Mouse (Mus musculus): ENCODE data around the gene Stx6.

Stx6 gene

DNA sequence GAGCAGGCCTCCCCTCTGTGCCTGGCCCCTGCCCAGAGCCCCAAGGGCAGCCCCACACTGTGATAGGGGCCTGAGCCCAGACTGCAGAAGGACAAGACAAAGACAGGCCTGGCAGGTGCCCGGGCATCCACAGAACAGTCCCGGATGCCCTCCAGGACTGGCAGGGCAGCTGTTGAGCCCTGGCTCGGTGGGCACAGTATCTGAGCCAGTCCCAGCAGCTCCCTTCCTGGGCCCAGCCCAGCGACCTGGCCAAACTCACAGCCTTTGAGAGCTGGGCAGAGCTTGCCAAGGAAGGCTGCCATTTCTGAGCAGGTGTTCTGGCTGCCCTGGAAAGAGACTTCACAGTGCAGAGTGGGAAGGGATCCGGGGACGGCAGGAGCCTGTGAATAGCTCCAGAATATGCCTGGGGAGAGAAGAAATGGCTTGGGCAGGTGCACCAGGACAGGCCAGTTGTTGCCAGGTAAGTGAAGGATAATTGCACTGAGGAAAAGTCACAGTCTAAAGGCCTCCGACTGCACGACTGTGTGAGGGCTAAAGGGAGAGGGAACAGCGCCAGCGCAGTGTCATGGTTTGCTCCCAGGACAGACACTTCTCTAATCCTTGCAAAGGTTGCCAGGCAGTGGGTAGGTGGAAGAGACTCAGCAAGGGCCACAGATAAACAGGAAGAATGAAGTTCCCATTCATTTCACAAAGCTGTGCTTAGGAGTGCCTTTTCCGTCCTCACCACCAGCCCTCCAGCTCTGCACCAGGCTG, 51.7 kb downstream of the Stx6 start:
- no peak for DNase-seq

DNA sequence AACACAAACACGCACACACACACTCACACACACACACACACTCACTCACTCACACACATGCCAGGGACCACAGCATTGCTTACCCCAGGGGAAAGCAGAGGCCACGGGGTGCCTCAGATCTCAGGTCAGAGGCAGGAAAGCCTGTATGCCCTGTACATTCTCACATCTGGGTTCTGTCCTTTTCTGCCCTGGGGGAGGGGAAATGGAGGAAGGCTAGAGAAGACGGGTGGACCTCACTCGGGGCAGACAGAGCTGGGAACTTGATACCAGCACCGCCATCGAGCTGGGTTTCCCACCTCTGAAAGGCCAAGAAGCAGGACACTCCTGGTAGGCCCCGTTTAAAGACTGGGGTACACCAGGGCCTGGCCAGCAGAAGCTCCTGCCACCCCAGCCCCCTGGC, 52.5 kb downstream of the Stx6 start:
- no peak for DNase-seq

- DNase-seq: no peak
Observed at GRCm38 (mm10) chr1:155212081-155212480, 53.6 kb downstream of the Stx6 start.

DNA sequence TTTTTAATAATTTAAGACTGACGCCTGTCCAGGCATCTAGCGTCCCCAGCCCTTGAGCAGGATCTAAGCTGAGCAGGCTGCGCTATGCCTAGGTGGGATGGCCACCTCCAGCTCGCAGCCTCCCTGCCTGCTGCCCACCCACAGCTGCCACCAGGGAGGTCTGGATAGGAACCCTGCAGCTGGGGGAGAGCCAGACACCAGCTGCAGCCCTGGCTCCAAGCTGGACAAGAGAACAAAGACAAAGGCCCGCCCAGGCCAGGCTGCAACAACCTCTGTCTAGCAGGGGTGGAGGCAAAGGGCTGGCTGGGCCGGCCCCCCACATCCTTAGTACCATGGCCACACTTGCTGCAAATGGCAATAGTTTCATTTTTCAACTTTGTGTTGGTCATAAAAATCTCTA, 54.0 kb downstream of the Stx6 start:
- no peak for DNase-seq

GRCm38 (mm10) chr1:155212936-155213774, 54.6 kb downstream of the Stx6 start:
- DNase-seq: no peak

DNA sequence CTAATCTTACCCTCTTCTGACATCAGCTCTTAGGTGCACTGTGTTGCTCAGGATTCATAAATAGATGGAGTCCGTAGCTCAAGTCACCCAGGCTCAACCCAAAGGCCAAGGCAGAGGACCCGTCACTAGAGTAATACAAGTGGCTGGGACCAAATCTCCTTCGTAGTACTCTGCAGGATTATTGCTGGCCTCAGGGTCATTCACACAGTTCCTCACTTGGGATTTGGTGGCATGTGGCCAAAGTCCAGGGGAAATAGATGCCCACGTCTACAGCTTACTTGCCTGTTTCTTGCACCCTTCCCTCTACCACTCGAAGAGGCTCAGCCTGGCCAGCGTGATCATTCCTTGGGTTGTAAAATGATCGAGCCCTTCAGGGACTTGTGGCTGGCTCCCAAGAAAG, 55.4 kb downstream of the Stx6 start:
- no peak for DNase-seq

GRCm38 (mm10) chr1:155215066-155215764, 56.7 kb downstream of the Stx6 start:
- DNase-seq: no peak

DNA sequence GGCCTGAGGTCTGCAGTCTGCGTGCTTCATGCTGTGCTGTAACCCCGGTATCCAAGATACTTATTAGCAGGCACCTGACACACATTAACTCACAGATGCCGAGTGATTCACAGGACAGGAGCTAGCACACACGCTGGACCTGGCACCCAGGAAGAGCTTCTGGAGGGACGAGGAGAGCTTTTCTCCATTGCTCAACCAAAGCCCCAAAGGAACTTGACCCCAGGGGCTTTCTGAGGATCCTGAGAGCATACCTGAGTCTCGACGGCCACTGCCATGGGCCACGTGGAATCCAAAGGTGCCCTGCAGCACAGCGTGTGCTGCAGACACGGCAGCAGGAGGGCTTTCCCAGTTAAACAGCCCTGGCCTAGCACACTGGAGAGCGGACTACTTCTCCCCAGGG, 57.8 kb downstream of the Stx6 start:
- DNase-seq: no peak

DNA sequence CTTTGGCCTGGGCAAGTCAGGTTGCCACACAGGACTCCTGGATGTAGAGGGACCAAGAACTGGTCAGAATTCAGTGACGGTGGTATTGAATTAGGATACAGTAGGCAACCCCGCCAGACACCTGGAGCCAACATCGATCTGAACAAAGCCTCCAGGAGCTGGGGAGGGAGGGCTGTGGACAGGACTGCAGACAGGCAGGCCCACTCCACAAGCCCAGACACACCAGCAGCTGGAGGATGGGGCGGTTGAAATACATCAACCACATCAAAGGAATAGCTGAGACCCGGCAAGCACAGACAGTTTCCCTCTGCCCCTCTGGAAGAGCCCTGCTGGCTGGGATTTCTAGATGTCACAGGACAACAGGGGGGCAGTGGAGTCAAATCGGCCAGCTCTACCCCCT, 58.3 kb downstream of the Stx6 start:
- DNase-seq: no peak

DNA sequence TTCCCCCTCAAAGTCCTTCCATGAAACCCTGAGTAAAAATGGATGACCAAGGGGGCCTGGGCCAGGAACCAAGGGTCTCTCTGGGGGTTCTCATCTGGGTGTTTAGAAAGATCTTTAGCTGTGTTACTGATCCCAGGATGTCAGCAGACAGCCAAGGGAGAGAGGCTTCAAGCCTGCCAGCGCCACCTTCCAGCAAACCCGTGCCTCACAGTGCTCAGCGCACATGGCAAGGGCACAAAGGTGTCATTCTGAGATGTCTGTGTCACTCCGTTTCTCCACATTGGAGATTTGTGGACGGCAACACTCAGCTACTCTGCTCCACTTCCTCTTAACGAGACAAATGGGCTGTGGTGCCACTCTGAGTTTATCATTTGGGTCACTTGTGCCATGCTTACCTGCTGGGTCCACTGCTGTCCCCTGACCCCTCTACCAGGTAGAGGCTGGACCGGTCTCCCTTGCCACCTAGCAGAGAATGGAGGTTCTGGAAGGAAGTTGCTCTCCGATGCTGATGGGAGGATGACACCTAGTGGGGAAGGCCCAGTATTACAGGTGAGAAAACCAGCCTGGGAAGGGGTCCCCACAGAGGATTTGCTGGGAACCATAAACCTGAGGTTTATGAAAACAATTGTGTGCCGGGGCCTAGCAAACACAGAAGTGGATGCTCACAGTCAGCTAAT, 59.5 kb downstream of the Stx6 start:
- peak; percentile 74 to 79 for DNase-seq

GRCm38 (mm10) chr1:155218924-155219323, 60.4 kb downstream of the Stx6 start:
- DNase-seq: no peak

GRCm38 (mm10) chr1:155222101-155222669, 63.7 kb downstream of the Stx6 start:
- DNase-seq: no peak

DNA sequence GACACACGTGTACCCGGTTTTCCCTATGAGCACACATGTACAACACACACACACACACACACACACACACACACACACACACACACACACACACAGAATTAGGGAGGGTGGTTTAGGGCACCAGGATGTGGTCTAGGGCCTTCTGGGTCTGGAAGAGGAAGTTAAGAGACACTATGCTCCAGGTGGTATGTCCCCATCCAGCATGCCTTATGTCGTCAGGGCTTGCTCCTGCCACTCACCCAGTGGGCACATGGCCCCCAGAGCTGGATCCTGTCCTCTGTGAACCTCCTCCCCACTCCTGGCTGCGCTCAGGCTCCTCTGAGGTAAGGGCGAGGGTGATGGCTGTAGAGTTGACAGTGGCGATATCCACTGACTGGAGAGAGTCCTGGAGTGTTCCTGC, 64.5 kb downstream of the Stx6 start:
- DNase-seq: peak; percentile 68

- DNase-seq: peak; percentile 89
Observed at GRCm38 (mm10) chr1:155223849-155224554, 65.5 kb downstream of the Stx6 start.

DNA sequence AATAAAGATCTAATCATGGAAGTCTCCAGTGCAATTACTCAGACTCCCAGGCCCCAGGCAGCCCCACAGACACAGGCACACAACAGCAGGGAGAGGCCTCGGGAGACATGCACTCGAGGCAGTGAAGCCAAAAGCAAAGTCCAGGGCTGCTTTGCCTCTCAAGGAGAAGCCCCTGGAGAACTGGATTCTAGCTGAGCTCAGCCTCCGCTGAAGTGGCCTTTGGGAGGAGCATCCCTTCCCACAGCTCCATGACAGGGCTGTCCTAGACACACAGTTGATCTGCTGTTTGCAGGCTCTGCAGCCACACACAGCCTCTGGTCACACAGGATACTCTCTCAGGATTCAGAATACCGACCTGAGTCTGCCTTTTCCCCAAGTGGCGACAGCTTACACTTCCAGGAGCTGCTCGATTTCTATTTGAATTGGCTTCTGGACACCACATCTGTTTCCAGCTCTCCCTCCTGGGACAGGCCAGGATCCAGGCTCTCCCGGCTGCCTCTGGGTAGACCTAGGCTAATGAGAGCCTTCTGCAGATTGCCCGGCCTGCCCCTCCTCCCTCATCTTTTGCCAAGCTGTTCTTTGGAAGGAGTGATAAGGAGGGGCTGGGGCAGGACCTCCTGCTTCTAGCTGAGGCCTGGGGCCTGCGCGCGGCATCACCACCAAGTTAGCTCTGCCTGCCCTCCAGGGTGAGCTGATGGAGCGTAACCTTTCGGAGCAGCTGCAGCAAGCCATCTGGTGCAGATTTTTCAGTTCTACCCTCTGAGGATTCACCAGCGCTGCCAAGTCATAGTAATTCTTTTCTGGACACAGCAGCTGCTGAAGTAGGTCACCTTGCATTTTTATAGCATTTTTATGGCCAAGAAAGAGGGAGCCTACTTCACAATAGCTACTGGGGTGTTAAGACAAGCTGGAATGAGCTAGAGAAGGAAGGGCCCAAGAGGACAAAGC, 71.2 kb downstream of the Stx6 start:
- no peak for DNase-seq

DNA sequence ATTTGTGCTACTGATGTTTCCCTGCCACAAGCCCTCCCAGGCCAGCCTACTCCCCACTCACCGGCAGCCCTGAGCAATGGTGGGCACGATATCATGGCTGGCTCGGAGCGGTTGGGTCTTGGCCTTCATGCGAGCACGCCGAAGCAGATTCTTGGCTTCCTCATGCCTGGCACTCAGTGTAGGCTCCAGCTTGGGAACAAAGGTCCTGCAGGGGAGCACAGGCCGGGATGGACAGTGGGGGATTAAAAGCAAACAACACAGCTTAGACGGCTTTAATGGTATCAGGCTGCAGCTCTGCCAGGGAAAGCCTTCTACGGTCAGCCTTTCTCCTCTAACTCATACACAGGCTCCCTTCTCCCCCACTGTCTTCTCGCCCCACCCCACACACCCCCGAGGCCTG, 73.9 kb downstream of the Stx6 start:
- no peak for DNase-seq

DNA sequence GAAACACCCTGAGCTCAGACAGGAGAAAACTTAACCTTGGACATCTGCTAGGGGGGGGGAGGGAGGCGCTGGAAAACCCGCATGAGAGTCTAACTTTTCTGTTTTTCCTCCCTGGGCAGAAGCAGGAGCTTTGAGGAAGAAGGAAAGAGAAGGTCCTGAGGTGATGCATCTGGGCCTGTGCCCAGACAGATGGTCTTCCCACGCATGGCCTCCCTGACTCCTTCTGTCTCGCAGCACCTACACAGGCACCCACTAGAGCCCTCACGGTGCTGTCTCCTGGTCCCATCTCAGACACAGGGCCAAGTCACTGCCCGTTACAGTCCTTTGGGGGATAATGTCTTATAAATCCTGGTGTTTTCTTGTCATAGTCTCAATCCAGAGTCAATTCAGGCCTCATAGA, 74.3 kb downstream of the Stx6 start:
- DNase-seq: no peak

GRCm38 (mm10) chr1:155233378-155233777, 74.9 kb downstream of the Stx6 start:
- DNase-seq: no peak

DNA sequence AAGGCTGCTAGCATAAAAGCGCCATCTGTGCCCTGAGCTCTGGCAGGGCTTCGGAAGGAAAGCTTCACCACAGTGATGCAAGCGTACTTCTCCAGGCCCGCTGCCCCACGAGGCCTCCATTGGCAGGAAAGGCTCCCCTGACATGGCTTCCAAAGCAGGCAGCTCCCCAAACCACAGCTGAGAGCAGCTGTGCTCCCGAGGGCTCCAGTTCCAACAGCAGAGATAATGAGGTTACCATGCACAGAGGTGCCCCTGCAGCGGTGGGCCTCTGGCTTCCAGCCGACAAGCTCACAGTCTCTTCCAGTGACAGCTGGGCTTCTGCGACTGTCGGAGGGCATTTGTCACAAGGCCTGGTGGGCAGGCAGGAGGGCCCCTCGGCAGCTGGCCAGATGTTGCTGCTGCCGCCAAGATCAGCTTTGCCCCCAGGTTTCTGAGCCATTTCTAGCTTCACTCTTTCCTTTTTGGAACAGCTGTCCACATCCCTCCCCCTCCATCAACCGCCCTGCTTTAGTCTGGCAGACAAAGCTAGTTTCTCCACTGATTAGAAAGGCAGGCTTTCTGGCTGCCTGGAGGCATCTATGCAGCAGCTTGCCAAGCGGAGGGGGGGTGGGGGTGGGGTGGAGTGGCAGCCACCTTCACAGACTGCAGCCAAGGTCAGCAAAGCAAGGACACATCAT, 75.6 kb downstream of the Stx6 start:
- no peak for DNase-seq

DNA sequence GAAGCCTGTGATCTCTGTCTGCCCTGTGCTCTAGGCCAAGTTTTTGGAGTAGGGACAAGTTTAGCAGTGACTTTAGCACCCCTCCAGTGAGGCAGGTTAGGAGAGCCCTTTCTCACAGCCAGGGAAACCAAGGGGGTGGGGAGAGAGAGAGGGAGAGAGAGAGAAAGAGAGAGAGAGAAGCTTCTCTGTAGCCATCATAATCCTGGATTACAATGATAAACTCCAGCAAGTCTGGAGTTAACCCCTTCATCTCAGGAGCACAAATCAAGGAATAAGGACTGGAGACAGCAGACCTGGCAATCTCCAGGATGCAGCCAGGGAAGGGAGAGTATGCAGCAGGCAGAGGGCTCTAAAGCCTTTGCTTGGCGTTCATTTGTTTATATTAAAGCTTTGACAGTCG, 77.1 kb downstream of the Stx6 start:
- DNase-seq: no peak

All from B cell, adult 2 months (primary cell).